In the genomic region with DNA sequence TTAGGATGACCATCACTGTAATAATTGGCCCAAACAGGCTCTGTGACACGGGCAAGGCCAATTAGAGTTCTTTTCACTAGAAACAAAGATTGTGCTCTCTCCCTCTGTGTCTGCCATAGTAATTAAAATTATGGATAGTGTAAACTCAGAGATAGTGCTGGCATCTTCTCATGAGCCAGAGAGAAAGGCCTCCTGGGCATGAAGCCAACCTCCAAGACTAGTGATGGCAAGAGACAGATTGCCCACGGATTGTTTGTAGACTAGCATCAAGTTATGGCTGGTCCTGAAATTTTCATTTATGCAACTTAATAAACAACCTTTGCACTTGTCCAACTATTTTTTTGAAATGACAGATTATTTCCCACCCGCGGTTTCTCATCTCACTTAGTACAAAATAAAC, we compare ENCODE assay signal across 22 mouse cellular contexts. TPM values are rescaled to one million over a fixed set of nuclear protein-coding genes. Genes with fewer than 3 reads are reported as not detected.
A peak's percentile ranks its signal among the peaks of the same experiment; 100 is the strongest.
DNase-seq lines count a peak whose midpoint lies in the region; ATAC-seq and TF ChIP-seq lines count a peak whose summit lies in the region.
"Had no signal": no experiment of that assay in that cellular context is flagged by ENCODE, and none has a peak within 500 bp of the region (broad histone marks: within the 10 kb centered on the region; RNA-seq: fewer than 3 reads in every experiment).

No protein-coding gene starts in this region.

- H3K27ac ChIP-seq in lung, embryonic 14.5 days (ENCODE audit: low read depth) = no peak overlapping the region
- H3K27ac ChIP-seq: forebrain, embryonic 12.5 days; heart, embryonic 15.5 days; kidney, postnatal 0 days; limb, embryonic 10.5 days; liver, embryonic 12.5 days; macrophage; midbrain, embryonic 12.5 days; neural tube, embryonic 12.5 days; stomach, postnatal 0 days had no signal

- WGBS in lung, embryonic 14.5 days = 58% methylated on average over 4 of the region's 4 CpGs

- H3K9me3 ChIP-seq in lung, embryonic 14.5 days (ENCODE audit: low read depth, low read length) = no peaks in the 10 kb centered on the region
- H3K9me3 ChIP-seq: forebrain, embryonic 12.5 days; heart, embryonic 15.5 days; limb, embryonic 10.5 days; liver, embryonic 12.5 days; midbrain, embryonic 12.5 days; neural tube, embryonic 12.5 days had no signal

- TF ChIP-seq CTCF in lung, embryonic 14.5 days (IDR thresholded peaks at IDR 0.05; ENCODE audit: low read depth) = no peak

- DNase-seq in cerebellum, postnatal 10 days = peak; percentile 73 to 79
- DNase-seq in cerebellum, adult 9-11 months = no peak
- peak; percentile 39 for DNase-seq in layer of hippocampus, adult 11-12 months (ENCODE audit: low spot score)
- no peak for DNase-seq in layer of hippocampus, adult 9-10 months (ENCODE audit: low spot score)
- peak; percentile 33 for DNase-seq in lung, embryonic 14.5 days
- DNase-seq in lung, postnatal 36 days = no peak
- peak; percentile 9 for DNase-seq in adipocyte (ENCODE audit: low spot score)
- no peak for DNase-seq in MN1 (ENCODE audit: low spot score)
- DNase-seq: gastrocnemius, postnatal 36 days; kidney, adult 11 months; lung, adult 2 months had no signal

- H3K4me3 ChIP-seq in lung, embryonic 14.5 days (ENCODE audit: low read depth, low read length) = no peak overlapping the region
- H3K4me3 ChIP-seq: forebrain, embryonic 12.5 days; heart, embryonic 15.5 days; limb, embryonic 10.5 days; liver, embryonic 12.5 days; midbrain, embryonic 12.5 days; neural tube, embryonic 12.5 days had no signal

- no peaks in the 10 kb centered on the region for H3K27me3 ChIP-seq in lung, embryonic 14.5 days (ENCODE audit: insufficient read depth, low read length)
- H3K27me3 ChIP-seq: forebrain, embryonic 12.5 days; heart, embryonic 15.5 days; liver, embryonic 12.5 days; midbrain, embryonic 12.5 days; neural tube, embryonic 12.5 days had no signal

- H3K9ac ChIP-seq in lung, embryonic 14.5 days = no peak overlapping the region
- H3K9ac ChIP-seq: forebrain, embryonic 12.5 days; heart, embryonic 15.5 days; liver, embryonic 12.5 days; midbrain, embryonic 12.5 days; neural tube, embryonic 12.5 days had no signal

- no peak overlapping the region for H3K4me2 ChIP-seq in lung, embryonic 14.5 days
- H3K4me2 ChIP-seq: forebrain, embryonic 12.5 days; heart, embryonic 15.5 days; liver, embryonic 12.5 days; midbrain, embryonic 12.5 days; neural tube, embryonic 12.5 days had no signal

- H3K4me1 ChIP-seq in lung, embryonic 14.5 days (ENCODE audit: insufficient read depth) = no peaks in the 10 kb centered on the region; the same call in 1 of the 2 replicates
- H3K4me1 ChIP-seq: forebrain, embryonic 12.5 days; heart, embryonic 15.5 days; liver, embryonic 12.5 days; midbrain, embryonic 12.5 days; neural tube, embryonic 12.5 days had no signal

- no peak for ATAC-seq in lung, embryonic 14.5 days (ENCODE audit: insufficient read depth)
- ATAC-seq: CD4-positive, CD25-positive, alpha-beta regulatory T cell, adult 4 months; liver, embryonic 12.5 days had no signal

- H3K36me3 ChIP-seq in lung, embryonic 14.5 days (ENCODE audit: insufficient read depth) = no peaks in the 10 kb centered on the region
- H3K36me3 ChIP-seq: forebrain, embryonic 12.5 days; heart, embryonic 15.5 days; limb, embryonic 10.5 days; liver, embryonic 12.5 days; midbrain, embryonic 12.5 days; neural tube, embryonic 12.5 days had no signal

RNA-seq across cellular contexts. Expression of a gene that starts 17.9 kb away (rescaled TPM):
- not detected in 2 replicates for polyA plus RNA-seq in lung, embryonic 14.5 days (2014; fragmentation: Nextera tagmentation; extraction: Ambion mirVana)
- polyA plus RNA-seq: CD4-positive, CD25-positive, alpha-beta regulatory T cell, adult 4 months; embryonic facial prominence, embryonic 11.5 days; forebrain, embryonic 12.5 days; heart, embryonic 15.5 days; kidney, postnatal 0 days; limb, embryonic 10.5 days; liver, embryonic 12.5 days; macrophage; midbrain, embryonic 12.5 days; neural tube, embryonic 12.5 days; stomach, postnatal 0 days had no signal

RNA-seq across cellular contexts. Expression of a gene that starts 58.0 kb away (rescaled TPM):
- 0.11 and 0.12 TPM in 2 replicates for polyA plus RNA-seq in lung, embryonic 14.5 days (2014; fragmentation: Nextera tagmentation; extraction: Ambion mirVana)
- polyA plus RNA-seq: CD4-positive, CD25-positive, alpha-beta regulatory T cell, adult 4 months; embryonic facial prominence, embryonic 11.5 days; forebrain, embryonic 12.5 days; heart, embryonic 15.5 days; kidney, postnatal 0 days; limb, embryonic 10.5 days; lung, adult 2 months; macrophage; midbrain, embryonic 12.5 days; neural tube, embryonic 12.5 days had no signal

Comparison
In these comparisons a context has a peak if more than half of its experiments do, and no peak if none do; other contexts are left out.
1. DNase-seq: peak in cerebellum, postnatal 10 days (2 of 2), layer of hippocampus, adult 11-12 months (single experiment), lung, embryonic 14.5 days (single experiment) and adipocyte (single experiment); none in cerebellum, adult 9-11 months (single experiment), layer of hippocampus, adult 9-10 months (single experiment), lung, postnatal 36 days (single experiment) and MN1 (single experiment).